Mouse (Mus musculus) lung, postnatal 10 days (tissue): ENCODE data around the gene Gm9040.
A peak's percentile ranks its signal among the peaks of the same experiment; 100 is the strongest.
"Not testable (repeated sequence)": the region's sequence is repeated elsewhere in the genome, so short reads cannot be mapped to it uniquely, and the experiment has no call there.

ENCODE experiments used
- DNase-seq: peaks from one replicate; pipeline ENCODE4 v3.0.0; 2021

Gene Gm9040

DNA sequence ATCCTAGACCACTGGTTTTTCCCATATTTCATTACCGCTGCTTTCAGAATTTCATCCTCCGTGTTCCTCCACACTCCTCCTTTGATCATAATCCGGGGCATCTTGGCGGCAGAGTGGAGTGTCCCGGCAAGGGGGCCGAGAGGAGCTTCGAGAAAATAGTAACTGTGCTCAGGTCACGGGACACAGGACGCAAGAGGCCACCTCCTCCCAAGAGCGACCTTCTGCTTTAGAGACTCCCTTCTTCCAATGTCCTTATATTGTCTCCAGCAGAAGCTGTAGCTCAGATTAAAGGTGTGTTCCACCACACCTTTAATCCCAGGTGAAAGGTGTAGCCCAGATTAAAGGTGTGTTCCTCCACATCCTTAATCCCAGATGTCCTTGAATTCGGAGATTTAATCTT, at the start of gene Gm9040:
Gene Gm9040, minus strand, starts transcription at position 101 of the 400 bp plus-strand sequence.
- DNase-seq: not testable (repeated sequence)

DNA sequence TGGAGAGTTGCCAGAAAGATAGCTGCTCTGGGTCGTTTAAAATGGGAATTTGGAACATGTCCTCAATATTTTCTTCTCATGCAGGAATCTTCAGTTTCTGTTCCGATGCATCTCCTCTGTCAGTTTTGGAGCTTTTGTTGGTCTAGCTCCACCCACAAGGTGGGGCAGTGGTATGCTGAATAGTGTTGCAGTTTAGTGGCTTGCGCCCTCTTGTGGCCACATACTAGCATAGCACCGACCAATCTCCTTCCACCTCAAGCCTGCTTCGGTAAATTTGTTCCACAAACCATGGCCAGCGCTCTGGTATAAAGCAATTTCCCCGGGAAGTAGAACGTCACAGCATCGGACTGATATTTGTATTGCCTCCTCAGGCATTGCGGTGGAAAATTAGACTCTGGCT, 43.7 kb upstream of the Gm9040 start:
- peak; percentile 90 for DNase-seq

DNA sequence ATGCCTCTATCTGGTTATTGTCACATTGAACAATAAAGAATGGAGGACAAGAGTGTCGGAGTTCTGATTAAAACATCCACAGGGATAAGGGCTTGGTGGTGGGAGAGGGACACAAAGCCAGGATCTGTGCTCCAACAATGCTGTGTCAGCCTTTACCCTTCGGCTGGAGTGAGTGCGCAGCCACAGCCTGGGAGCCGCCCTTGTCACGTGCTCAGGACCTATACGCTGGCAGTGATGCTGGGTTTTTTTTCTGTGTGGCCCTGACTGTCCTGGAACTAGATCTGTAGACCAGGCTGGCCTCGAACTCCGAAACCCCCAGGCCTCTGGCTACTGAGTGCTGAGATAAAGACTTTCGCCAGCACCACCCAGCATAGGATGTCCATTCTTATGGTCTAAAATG, 42.7 kb upstream of the Gm9040 start:
- no peak for DNase-seq

DNA sequence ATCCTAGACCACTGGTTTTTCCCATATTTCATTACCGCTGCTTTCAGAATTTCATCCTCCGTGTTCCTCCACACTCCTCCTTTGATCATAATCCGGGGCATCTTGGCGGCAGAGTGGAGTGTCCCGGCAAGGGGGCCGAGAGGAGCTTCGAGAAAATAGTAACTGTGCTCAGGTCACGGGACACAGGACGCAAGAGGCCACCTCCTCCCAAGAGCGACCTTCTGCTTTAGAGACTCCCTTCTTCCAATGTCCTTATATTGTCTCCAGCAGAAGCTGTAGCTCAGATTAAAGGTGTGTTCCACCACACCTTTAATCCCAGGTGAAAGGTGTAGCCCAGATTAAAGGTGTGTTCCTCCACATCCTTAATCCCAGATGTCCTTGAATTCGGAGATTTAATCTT, 27.2 kb upstream of the Gm9040 start, which contains the start of gene Gm9049:
Gene Gm9049, minus strand, starts transcription at position 101 of the 400 bp plus-strand sequence.
- DNase-seq: not testable (repeated sequence)

DNA sequence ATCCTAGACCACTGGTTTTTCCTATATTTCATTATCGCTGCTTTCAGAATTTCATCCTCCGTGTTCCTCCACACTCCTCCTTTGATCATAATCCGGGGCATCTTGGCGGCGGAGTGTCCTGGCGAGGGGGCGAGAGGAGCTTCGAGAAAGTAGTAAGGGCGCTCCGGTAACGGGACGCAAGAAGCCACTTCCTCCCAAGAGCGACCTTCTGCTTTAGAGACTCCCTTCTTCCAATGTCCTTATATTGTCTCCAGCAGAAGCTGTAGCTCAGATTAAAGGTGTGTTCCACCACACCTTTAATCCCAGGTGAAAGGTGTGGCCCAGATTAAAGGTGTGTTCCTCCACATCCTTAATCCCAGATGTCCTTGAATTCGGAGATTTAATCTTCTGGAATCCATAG, 21.8 kb upstream of the Gm9040 start, which contains the start of gene Gm9048:
Gene Gm9048, minus strand, starts transcription at position 101 of the 400 bp plus-strand sequence.
- DNase-seq: not testable (repeated sequence)

DNA sequence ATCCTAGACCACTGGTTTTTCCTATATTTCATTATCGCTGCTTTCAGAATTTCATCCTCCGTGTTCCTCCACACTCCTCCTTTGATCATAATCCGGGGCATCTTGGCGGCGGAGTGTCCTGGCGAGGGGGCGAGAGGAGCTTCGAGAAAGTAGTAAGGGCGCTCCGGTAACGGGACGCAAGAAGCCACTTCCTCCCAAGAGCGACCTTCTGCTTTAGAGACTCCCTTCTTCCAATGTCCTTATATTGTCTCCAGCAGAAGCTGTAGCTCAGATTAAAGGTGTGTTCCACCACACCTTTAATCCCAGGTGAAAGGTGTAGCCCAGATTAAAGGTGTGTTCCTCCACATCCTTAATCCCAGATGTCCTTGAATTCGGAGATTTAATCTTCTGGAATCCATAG, 16.4 kb upstream of the Gm9040 start, which contains the start of gene Gm9046:
Gene Gm9046, minus strand, starts transcription at position 101 of the 400 bp plus-strand sequence.
- not testable (repeated sequence) for DNase-seq

DNA sequence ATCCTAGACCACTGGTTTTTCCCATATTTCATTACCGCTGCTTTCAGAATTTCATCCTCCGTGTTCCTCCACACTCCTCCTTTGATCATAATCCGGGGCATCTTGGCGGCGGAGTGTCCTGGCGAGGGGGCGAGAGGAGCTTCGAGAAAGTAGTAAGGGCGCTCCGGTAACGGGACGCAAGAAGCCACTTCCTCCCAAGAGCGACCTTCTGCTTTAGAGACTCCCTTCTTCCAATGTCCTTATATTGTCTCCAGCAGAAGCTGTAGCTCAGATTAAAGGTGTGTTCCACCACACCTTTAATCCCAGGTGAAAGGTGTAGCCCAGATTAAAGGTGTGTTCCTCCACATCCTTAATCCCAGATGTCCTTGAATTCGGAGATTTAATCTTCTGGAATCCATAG, 11.0 kb upstream of the Gm9040 start, which contains the start of gene Gm9045:
Gene Gm9045, minus strand, starts transcription at position 101 of the 400 bp plus-strand sequence.
- DNase-seq: not testable (repeated sequence)

DNA sequence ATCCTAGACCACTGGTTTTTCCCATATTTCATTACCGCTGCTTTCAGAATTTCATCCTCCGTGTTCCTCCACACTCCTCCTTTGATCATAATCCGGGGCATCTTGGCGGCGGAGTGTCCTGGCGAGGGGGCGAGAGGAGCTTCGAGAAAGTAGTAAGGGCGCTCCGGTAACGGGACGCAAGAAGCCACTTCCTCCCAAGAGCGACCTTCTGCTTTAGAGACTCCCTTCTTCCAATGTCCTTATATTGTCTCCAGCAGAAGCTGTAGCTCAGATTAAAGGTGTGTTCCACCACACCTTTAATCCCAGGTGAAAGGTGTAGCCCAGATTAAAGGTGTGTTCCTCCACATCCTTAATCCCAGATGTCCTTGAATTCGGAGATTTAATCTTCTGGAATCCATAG, 5.5 kb upstream of the Gm9040 start, which contains the start of gene Gm9044:
Gene Gm9044, minus strand, starts transcription at position 101 of the 400 bp plus-strand sequence.
- DNase-seq: not testable (repeated sequence)

DNA sequence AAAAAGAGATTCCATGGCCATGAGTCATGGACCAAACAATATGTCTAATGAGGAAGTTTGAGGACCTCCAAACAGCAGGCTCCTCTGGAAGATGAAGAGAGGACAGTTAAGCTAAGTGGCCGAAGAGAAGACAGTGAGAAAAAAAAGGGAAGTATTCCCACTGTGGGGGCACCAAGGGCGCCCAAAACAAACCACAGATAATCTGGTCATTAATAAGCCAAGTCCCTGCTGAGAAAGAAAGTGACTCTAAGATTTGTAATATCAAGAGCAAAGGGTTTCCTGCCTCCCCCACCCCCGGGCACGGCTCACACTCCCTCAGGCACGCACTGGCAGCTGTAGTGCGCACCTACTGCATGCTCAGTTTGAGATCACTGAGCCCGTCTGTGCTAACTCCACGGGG, 7.7 kb downstream of the Gm9040 start:
- no peak for DNase-seq

DNA sequence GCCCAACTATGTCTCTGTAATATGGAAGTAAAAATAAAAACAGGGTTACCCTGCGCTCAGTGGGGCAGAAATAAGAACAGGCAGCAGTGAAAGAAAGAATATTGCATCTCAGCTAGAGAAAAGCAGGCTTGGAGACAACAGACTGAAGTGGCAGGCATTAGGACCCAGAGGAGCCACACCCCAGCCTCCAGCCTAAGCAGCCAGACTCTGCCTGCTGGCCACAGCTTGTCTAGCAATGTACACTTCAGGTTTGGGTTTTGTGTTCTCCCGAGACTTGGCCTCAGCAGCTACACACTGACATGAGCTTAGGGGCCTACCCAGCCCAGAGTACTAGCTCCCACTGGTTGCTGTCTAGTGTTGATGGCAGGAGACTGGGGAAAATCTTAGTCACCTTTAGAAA, 24.6 kb downstream of the Gm9040 start:
- not testable (repeated sequence) for DNase-seq

DNA sequence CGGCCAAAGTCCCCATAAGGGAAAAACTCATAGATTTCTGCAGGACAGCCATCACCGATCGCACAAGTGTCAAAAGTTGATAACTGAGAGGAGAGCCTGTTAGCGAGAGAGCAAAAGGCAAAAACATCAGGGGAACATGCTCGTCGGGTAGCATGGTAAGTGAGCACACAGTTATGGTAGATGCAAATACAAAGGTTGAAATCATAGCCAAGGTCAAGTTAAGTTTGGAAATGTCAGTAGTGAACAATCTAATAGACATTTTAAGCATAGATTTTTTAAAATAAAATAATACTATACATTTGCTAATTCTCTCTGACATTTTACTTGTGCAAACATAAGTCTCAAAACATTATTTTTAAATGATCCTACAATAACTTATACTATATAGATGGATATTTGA, 31.8 kb downstream of the Gm9040 start, which contains the start of gene Iltifb:
Gene Iltifb, minus strand, starts transcription at position 101 of the 400 bp plus-strand sequence.
- DNase-seq: no peak

DNA sequence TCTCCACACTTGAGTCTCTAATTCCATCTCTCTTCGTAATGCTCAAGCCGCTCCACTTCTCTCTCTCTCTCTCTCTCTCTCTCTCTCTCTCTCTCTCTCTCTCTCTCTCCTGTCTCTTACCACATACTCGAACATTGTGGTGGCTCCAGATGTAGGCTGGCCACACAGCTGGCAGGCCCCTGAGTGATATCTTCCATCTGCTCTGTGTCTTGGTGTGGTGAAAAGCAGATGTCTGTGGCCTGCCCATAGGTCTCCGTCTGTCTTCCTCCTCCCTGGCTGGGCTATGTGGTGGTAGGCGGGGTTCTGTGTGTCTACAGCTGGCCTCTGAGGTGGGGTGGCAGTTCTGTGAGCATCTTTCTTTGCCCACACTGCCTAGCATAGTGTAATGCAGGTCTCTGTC, 43.8 kb downstream of the Gm9040 start:
- not testable (repeated sequence) for DNase-seq

DNA sequence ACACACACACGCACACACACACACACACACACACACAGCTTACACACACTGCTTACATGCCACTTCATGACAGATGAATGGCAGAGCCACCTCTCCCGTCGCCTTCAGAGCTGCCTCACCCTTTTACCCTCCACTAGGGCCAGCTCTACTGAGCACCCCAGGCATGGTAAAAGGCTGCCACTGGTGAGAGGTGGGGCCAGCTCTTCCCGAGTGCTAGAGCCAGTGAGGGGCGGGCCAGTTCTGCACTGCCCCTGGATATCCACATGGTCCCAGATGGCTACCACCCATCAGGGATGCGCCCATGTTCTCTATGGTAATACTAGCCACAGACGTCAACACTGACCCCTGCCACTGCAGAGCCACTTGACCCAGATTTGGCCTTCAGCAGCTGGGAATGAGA, 44.2 kb downstream of the Gm9040 start:
- DNase-seq: not testable (repeated sequence)

DNA sequence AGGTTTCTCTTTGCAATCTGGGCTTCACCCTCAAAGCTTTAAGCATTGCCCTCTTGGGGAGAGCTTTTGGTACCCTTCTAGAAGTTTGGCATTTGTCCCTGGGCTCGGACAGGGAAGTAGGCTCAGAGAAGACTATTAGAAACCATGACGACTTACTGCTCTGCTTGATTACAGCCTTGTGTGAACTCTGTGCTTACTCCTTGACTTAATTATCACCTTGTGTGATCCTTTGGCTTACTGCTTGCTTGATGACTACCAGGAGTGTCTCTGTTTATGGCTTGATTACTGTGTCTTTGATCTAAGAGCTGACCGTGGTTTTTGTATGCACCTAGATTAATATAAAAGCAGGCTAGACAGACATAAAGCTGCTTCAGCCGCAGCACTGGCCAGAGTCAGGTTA, 48.7 kb downstream of the Gm9040 start:
- DNase-seq: not testable (repeated sequence)
